Mouse (Mus musculus): ENCODE measurements around the gene Cyp21a1.

GRCm38 (mm10) chr17:34844884-34845283, 40.5 kb upstream of the Cyp21a1 start:
- no peak for TF ChIP-seq POLR2A (IDR thresholded peaks at IDR 0.05; ENCODE audit: extremely low read depth, insufficient read depth, low read length)
- TF ChIP-seq CTCF (IDR thresholded peaks at IDR 0.05; ENCODE audit: low read depth, low read length): no peak
